Mouse (Mus musculus) limb, embryonic 12.5 days (tissue): ENCODE data around the gene Apon. TPM values are rescaled to one million over a fixed set of nuclear protein-coding genes. Genes with fewer than 3 reads are reported as not detected.

ENCODE experiments used
- ATAC-seq: fragments of 200-750 bp; cut with Nextera tagmentation; 2 replicates; pipeline ENCODE4 v1.8.0; 2017; ENCODE audit warnings: low read depth, moderate TSS enrichment; ENCODE audit not compliant: insufficient number of reproducible peaks, insufficient read depth, low FRiP score, low TSS enrichment
- H3K27ac ChIP-seq: fragments of 300-500 bp; sonication (generic); 2 replicates; pipeline ENCODE4 v1.5.1; 2016; ENCODE audit warnings: mild to moderate bottlenecking, moderate library complexity
- H3K27me3 ChIP-seq: fragments of 300-500 bp; sonication (generic); 2 replicates; pipeline ENCODE4 v1.6.1; 2016; ENCODE audit warnings: mild to moderate bottlenecking, moderate library complexity
- H3K36me3 ChIP-seq: fragments of 300-500 bp; sonication (generic); 2 replicates; pipeline ENCODE4 v1.6.1; 2016; ENCODE audit warnings: mild to moderate bottlenecking, moderate library complexity
- H3K4me1 ChIP-seq: fragments of 300-500 bp; sonication (generic); replicated peaks from 2 replicates; pipeline ENCODE4 v1.6.1; 2016
- H3K4me2 ChIP-seq: fragments of 300-500 bp; sonication (generic); 2 replicates; pipeline ENCODE4 v1.6.1; 2016; ENCODE audit warnings: mild to moderate bottlenecking, moderate library complexity
- H3K4me3 ChIP-seq: fragments of 300-500 bp; sonication (generic); replicated peaks from 2 replicates; pipeline ENCODE4 v1.5.1; 2016; ENCODE audit warnings: mild to moderate bottlenecking
- H3K9ac ChIP-seq: fragments of 300-500 bp; sonication (generic); replicated peaks from 2 replicates; pipeline ENCODE4 v1.6.1; 2016; ENCODE audit warnings: mild to moderate bottlenecking, moderate library complexity
- H3K9me3 ChIP-seq: fragments of 300-500 bp; sonication (generic); 2 replicates; pipeline ENCODE4 v1.6.1; 2016; ENCODE audit warnings: mild to moderate bottlenecking, moderate library complexity
- WGBS: fragments of 180-500 bp; shearing (Covaris S2); methylation state at CpG from one replicate; pipeline ENCODE4 v1.1.7; 2016; 5-methylcytosine and 5-hydroxymethylcytosine counted together
- polyA plus RNA-seq: library from polyadenylated mRNA; unstranded; fragments of >200 nt; fragmentation: Nextera tagmentation; extraction: Ambion mirVana; gene quantifications from 2 replicates; pipeline ENCODE4 v1.2.1, GENCODE M21; 2016

The Apon gene
- polyA plus RNA-seq, 1 experiment from 2014 or later, result 0.68 TPM

GRCm38 (mm10) chr10:128302357-128302756, 48.5 kb downstream of the Apon start:
- H3K9ac ChIP-seq, result peak overlapping the region; percentile 85
- H3K4me2 ChIP-seq, result peak overlapping the region; percentile 69
- H3K9me3 ChIP-seq, result no peaks in the 10 kb centered on the region
- peak overlapping the region; percentile 55 for H3K4me3 ChIP-seq
- H3K36me3 ChIP-seq, result peaks cover 6% of the 10 kb centered on the region; the same call in 1 of the 2 replicates
- H3K4me1 ChIP-seq, result peaks cover 16% of the 10 kb centered on the region
- H3K27me3 ChIP-seq, result no peaks in the 10 kb centered on the region
- WGBS, result 37% methylated on average over 3 of the region's 3 CpGs
- H3K27ac ChIP-seq, result peak overlapping the region; percentile 89
- no peak for ATAC-seq

- under 1% methylated on average over 9 of the region's 9 CpGs for WGBS
- peak overlapping the region; percentile 55 for H3K4me3 ChIP-seq
- peak overlapping the region; percentile 69 for H3K4me2 ChIP-seq
- H3K27me3 ChIP-seq, result no peaks in the 10 kb centered on the region
- H3K4me1 ChIP-seq, result peaks cover 15% of the 10 kb centered on the region
- peaks cover 6% of the 10 kb centered on the region; the same call in 1 of the 2 replicates for H3K36me3 ChIP-seq
- no peak; the same call in 1 of the 2 replicates for ATAC-seq
- no peaks in the 10 kb centered on the region for H3K9me3 ChIP-seq
- H3K27ac ChIP-seq, result peak overlapping the region; percentile 89
- H3K9ac ChIP-seq, result peak overlapping the region; percentile 85
Observed at GRCm38 (mm10) chr10:128302785-128303125, 48.9 kb downstream of the Apon start.

GRCm38 (mm10) chr10:128303126-128304021, 49.5 kb downstream of the Apon start, which contains the start of gene Pan2:
Gene Pan2, plus strand, starts transcription at chr10:128303335.
- Histone ChIP-seq H3K4me1 (peaks cover 15% of the 10 kb centered on the region), H3K9ac (peak within 1 kb of the TSS; percentile 85), H3K4me3 (peak within 1 kb of the TSS; percentile 55), H3K36me3 (peaks cover 13% of the 10 kb centered on the region), H3K4me2 (peak within 1 kb of the TSS; percentile 69), H3K9me3 (no peaks in the 10 kb centered on the region), H3K27me3 (no peaks in the 10 kb centered on the region), H3K27ac (peak within 1 kb of the TSS; percentile 89)
- WGBS, result 2% methylated on average over 37 of the region's 37 CpGs
- peak; percentile 97 for ATAC-seq

Other genes with a start within 250 kb of the Apon start
- gene Hsd17b6, start 246.5 kb upstream of the Apon start, polyA plus RNA-seq, result not detected in 2 replicates
- 102 and 104 TPM in 2 replicates for gene Prim1, start 238.9 kb upstream of the Apon start, polyA plus RNA-seq
- gene Naca, start 218.5 kb upstream of the Apon start, polyA plus RNA-seq, result 916 and 923 TPM in 2 replicates
- 567 and 594 TPM in 2 replicates for gene Ptges3, start 195.1 kb upstream of the Apon start, polyA plus RNA-seq
- 2,018 and 2,026 TPM in 2 replicates for gene Atp5b, start 170.8 kb upstream of the Apon start, polyA plus RNA-seq
- 8.6 and 9.5 TPM in 2 replicates for gene Baz2a, start 162.5 kb upstream of the Apon start, polyA plus RNA-seq
- gene Rbms2, start 73.8 kb upstream of the Apon start, polyA plus RNA-seq, result 33.0 and 33.5 TPM in 2 replicates
- 1.5 and 2.3 TPM in 2 replicates for gene Gls2, start 59.6 kb upstream of the Apon start, polyA plus RNA-seq
- 31.0 and 32.4 TPM in 2 replicates for gene Spryd4, start 42.3 kb upstream of the Apon start, polyA plus RNA-seq
- gene Mip, start 28.3 kb upstream of the Apon start, polyA plus RNA-seq, result 0.38 and 0.44 TPM in 2 replicates
- gene Timeless, start 22.0 kb upstream of the Apon start, polyA plus RNA-seq, result 103 and 108 TPM in 2 replicates
- not detected in 2 replicates for gene Apof, start 14.6 kb downstream of the Apon start, polyA plus RNA-seq
- gene Stat2, start 16.5 kb downstream of the Apon start, polyA plus RNA-seq, result 17.1 and 17.6 TPM in 2 replicates
- gene Il23a, start 44.7 kb downstream of the Apon start, polyA plus RNA-seq, result 0.20 TPM in 2 replicates
- 42.3 and 42.5 TPM in 2 replicates for gene Pan2, start 49.2 kb downstream of the Apon start, polyA plus RNA-seq
- 351 and 359 TPM in 2 replicates for gene Cnpy2, start 68.4 kb downstream of the Apon start, polyA plus RNA-seq
- 178 and 181 TPM in 2 replicates for gene Cs, start 83.6 kb downstream of the Apon start, polyA plus RNA-seq
- 15.5 and 15.8 TPM in 2 replicates for gene Coq10a, start 114.9 kb downstream of the Apon start, polyA plus RNA-seq
- 13.5 and 14.8 TPM in 2 replicates for gene Ankrd52, start 123.0 kb downstream of the Apon start, polyA plus RNA-seq
- gene Slc39a5, start 147.1 kb downstream of the Apon start, polyA plus RNA-seq, result not detected in 2 replicates
- gene Nabp2, start 157.4 kb downstream of the Apon start, polyA plus RNA-seq, result 65.1 and 65.2 TPM in 2 replicates
- gene Rnf41, start 157.6 kb downstream of the Apon start, polyA plus RNA-seq, result 42.5 TPM in 2 replicates
- 105 and 120 TPM in 2 replicates for gene Smarcc2, start 205.2 kb downstream of the Apon start, polyA plus RNA-seq
- 827 and 868 TPM in 2 replicates for gene Myl6, start 240.0 kb downstream of the Apon start, polyA plus RNA-seq
- gene Myl6b, start 244.6 kb downstream of the Apon start, polyA plus RNA-seq, result 3.2 and 3.4 TPM in 2 replicates